Mouse (Mus musculus) gastrocnemius, postnatal 14 days (tissue): Measurements from ENCODE around the gene Prkcb. TPM values are rescaled to one million over a fixed set of nuclear protein-coding genes. Genes with fewer than 3 reads are reported as not detected.

ENCODE experiments used
- DNase-seq: peaks from one replicate; pipeline ENCODE4 v3.0.0; 2021; ENCODE audit warnings: mixed read lengths
- intact Hi-C: fragments of 180-260 bp; cut with DNase I; formaldehyde crosslinking; loops from one replicate; pipeline ENCODE4 v1.15.1; 2025; ENCODE audit warnings: low total_unique reads
- total RNA-seq, 2 experiments: library from RNA; stranded (reverse); gene quantifications; 2 replicates each; pipeline ENCODE4 v1.2.3; 2021

Gene Prkcb
- total RNA-seq, 2 experiments from 2014 or later = 0.91 to 0.98 TPM

DNA sequence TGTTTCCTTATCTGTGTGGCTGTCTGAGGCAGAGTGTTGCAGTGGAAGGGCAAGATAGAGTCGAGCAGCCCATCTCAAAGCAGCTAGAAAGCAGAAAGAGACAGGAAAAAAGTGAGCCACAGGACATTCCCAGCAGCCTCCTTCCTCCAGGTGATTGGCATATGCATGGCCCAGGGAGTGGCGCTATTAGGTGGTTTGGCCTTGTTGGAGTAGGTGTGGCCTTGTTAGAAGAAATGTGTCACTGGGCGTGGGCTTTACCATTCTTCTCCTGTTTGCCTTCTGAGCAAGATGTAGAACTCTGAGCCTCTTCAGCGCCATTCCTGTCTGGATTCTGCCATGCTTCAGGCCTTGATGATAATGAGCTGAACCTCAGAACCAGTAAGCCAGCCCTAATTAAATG, 325.3 kb downstream of the Prkcb start:
- no peak for DNase-seq
- intact Hi-C loops = no loop called here

DNA sequence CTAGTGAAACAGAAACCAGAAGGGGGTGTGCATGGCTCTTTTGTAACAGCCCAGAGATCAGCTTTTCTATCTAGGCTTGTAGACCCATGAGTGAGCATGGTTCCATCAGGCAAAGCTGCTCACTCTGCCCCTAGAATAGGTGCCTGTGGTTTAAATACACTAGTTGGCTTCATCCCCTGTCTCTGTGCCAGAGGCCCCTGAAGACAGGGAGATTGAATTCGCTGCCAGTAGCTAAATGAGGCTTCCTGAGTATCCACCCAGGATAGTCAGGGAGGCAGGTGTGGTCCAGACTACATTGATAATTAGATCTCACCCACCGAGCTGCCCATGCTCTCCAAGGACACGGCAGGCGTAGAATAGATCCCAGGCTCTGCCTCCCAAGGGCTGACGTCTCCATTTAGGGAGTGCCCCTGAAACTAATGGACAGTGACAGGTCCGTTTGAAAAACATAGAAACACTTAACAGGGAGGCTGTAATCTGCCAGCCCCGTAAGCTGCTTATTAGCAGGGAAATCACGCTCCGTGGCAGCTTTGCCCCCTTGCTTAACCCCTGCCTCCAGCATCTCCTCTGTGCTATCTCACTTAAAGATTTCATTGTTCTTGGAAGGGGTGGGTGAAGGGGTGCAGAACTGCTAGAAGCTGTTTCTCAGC, 333.7 kb downstream of the Prkcb start:
- intact Hi-C loops = no loop called here
- DNase-seq = no peak

GRCm38 (mm10) chr7:122623753-122624152, 335.2 kb downstream of the Prkcb start:
- intact Hi-C loops = no loop called here
- DNase-seq = no peak

DNA sequence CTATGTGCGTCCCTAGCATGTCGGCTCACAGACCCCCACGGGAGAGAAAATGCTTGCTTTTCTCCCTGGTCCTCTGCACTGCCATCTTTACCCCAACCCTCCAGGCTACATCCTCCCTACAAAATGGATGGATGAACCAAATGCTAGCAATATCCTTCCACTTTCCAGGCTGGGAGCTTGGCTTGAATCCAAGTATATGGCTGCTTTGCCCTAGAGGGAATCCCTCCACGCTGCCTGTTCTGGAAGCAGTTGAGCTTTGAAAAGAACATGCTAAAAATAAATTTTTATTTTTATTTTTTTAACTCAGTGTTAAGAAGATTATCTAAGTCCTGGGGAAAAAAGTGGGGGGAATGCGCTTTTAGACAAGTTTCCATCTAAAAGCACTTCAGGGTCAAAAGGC, 339.5 kb downstream of the Prkcb start:
- no peak for DNase-seq
- intact Hi-C loops = no loop called here

DNA sequence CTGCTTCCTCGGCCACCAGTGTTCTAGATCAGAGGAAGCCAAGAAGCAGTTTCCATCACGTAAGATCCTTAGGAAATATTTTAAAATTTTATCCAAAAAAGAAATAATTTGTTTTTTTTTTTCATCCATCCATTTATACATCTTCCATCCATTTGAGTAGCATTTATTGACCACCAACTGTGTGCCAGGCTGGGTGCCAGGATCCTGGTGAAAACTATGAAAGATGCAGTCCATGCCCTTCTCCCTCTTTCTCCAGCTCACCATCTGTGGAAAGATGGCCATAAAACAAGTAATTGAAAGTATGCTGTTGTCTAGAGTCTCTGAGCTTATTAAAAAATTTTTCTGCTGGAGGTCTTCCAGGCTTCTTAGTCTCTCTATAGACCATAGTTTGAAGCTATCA, 341.8 kb downstream of the Prkcb start:
- intact Hi-C loops = no loop called here

DNA sequence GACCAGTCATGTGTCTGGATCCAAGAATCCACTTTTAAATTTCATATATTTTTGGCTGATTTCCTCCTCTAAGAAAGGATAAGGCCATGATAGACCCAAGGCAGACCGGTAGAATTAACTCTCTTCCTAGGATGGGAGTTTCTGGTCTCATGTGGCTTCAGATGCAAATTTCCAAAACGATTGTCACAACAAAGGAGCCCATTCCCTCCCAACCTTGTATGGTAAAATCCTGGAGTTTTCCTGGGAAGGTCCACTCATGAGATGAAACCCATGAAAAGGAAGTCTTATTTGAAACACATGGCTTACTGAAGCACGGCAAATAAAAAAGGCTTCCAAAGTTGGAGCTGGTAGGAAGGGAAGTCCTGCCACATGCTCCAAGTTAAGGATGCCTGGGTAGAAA, 342.6 kb downstream of the Prkcb start:
- intact Hi-C loops = no loop called here
- no peak for DNase-seq

More for the DNA sequence above, 341.8 kb downstream of the Prkcb start:
- DNase-seq = no peak

DNA sequence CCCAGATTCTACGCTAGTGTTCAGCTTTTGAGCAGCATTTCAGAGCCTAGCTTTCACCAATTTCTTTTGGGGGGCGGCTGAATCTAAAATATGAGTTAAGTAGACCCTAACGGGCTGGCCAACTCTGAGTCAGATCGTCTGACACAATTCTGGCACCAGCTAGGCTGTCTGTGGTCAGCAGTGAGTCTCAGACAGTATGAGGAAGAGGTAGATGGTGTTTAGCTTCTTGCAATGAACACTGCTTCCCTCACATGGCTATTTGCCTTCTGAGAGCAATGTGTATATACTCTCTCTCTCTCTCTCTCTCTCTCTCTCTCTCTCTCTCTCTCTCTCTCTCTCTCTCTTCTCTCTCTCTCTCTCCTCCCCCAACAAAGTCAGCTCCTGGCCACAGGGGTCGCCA, 344.4 kb downstream of the Prkcb start:
- intact Hi-C loops = no loop called here
- DNase-seq = no peak

GRCm38 (mm10) chr7:122633463-122633862, 344.9 kb downstream of the Prkcb start:
- no peak for DNase-seq
- intact Hi-C loops = no loop called here

- DNase-seq = no peak
- intact Hi-C loops = no loop called here
These were observed 355.1 kb downstream of the Prkcb start for GRCm38 (mm10) chr7:122643676-122644075.

GRCm38 (mm10) chr7:122649306-122649705, 360.8 kb downstream of the Prkcb start:
- intact Hi-C loops = no loop called here
- no peak for DNase-seq

GRCm38 (mm10) chr7:122652523-122652922, 364.0 kb downstream of the Prkcb start:
- DNase-seq = no peak
- intact Hi-C loops = no loop called here

DNA sequence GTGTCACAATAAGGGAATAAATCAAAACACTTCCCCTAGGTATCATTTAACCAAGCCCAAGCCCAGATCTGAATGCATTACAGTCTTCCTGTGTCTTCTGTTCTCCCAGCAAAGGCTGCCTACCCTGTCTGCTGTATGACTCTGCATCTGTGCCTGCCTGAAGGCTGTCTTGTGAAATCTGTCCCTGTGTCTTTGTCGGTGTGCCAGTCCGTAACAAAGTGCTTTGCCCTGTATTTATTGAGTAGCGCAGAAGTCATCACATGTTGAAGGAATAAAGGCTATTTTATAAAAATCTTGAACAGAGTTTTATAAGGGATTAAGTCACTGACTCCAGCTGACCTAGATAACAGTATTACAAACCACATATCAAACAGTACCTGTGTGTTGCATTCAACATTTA, 368.1 kb downstream of the Prkcb start:
- intact Hi-C loops = no loop called here
- no peak for DNase-seq

DNA sequence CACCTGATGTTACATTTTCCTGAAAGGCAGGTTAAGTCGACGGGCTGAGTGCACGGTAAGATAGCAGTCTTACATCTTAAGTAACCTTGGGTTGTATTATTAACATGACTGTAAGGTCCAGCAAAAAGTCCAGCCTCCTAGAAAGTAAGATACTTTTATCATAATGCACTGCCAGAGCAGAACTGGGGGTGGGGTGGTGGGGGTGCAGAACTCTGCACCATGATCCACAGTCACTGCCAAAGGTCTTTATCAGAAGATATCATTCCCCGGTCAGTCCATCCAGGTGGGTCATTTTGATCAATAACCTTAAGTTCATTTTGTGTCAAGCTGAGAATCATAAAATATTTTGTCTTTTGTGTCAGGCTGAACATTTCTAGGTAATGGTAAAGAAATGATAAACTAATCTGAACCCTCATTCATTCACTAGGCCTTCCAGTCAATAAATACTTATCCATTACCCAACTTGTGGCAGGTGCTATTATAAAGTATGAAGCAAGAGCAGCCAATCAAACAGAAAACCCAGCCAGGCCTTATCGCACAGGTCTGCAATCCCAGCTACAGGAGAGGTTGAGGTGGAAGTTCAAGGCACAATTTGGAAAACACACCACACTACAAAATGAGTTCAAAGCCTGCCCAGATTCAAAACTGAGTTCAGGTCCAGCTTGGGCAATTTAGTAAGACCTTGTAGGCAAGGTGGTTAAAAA, 369.0 kb downstream of the Prkcb start:
- DNase-seq = no peak
- intact Hi-C loops = no loop called here

DNA sequence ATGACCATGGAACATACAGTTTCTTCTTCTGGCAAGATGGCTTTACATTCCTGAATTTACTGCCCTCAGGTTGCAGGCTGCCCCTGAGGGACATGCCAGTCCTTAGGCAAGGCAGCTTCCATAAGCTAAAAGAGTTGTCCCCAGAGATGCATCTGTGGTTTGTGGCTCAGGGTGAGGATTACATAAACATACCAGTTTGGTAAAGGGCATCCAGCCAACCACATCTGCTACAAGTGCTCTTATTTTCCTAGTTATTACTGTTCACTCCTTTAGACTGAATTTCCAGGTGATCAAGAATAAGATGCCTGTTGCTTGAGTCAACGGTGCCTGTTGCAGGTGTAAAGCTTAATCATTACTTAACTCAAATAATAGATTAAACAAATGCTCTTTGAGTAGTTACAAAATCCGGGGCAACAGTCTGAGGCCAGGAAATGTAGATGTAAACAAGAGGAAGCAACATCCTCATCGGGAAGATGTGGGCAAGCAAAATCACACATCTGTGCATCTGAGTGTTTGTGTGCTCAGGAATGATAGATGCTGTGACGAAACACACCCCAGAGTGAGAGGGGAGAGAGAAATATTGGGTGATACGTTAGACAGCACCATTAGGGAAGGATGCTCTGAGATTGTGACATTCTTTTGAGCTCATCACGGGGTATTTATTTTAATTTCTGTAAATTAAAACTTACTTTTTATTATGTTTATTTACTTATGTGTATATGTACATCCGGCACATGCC, 376.9 kb downstream of the Prkcb start:
- no peak for DNase-seq
- intact Hi-C loops = no loop called here

DNA sequence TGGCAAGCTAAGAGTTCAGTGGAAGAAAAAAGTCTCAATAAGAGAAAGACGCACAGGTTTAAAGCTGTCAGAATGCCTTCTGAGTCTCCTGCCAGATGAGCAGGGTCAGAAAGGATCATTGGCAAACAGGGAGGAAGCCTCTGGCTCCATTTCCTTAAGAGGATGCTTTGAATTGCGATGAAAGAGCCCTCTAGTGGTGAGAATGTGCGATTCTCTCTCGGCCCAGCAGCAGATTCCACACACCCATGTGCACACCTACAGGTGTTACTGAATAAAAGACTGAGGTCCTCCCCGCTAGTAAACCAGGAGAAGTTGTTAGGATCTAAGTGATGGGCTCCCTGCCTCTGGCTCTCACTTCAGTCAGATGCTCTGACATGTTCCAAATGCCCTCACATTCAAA, 379.4 kb downstream of the Prkcb start:
- DNase-seq = no peak
- intact Hi-C loops = no loop called here

GRCm38 (mm10) chr7:122670442-122670872, 381.9 kb downstream of the Prkcb start, which contains the start of gene Cacng3:
TSS of gene Cacng3 (plus strand) at chr7:122670492.
- no peak for DNase-seq
- intact Hi-C loops = loop anchor here (5.0 to 10.0 kb wide), 2 partner anchors 198 to 234 kb away; no protein-coding TSS in a partner anchor

DNA sequence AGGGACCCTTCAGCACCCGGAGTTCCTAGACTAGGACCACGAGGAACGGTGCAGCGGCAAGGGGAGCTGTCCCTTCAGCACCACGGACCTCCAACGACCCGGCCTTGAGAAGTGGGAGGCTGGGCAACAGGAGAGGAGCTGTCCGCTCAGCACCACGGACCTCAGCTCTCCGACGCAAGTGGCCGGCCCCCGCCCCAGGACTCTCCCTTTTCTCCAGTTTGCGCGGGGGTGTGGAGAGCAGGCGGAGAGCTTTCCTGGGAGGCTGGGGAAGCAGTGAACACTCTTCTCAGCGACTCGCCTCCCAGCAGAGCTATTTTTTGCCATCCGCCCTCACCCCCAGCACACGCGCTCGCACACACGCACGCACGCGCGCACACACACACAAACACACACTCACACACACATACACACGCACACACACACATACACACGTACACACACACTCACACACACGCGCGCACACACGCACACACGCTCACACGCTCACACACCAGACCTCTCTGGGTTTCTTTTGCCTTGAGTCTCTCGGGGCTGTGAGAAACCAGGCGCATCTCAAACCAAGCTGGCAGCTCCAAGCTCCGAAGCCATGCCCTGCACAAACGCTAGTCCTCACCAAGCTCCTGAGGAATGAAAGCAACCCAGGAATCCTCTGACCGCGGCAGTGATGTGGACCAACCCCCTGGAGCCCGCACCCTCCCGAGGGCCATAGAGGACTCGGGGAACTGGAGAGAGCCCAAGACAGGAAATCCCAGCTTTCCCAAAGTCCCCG, 382.5 kb downstream of the Prkcb start:
- peak; percentile 88 for DNase-seq
- intact Hi-C loops = loop anchor here (5.0 to 10.0 kb wide), 2 partner anchors 199 to 234 kb away; no protein-coding TSS in a partner anchor

- intact Hi-C loops = loop anchor here (5.0 to 10.0 kb wide), 2 partner anchors 201 to 232 kb away; no protein-coding TSS in a partner anchor
- no peak for DNase-seq
These were observed 384.4 kb downstream of the Prkcb start for GRCm38 (mm10) chr7:122672981-122673380.

- no peak for DNase-seq
- intact Hi-C loops = loop anchor here (10.0 kb wide), 1 partner anchor 230 kb away; no protein-coding TSS in a partner anchor
These were observed 386.7 kb downstream of the Prkcb start for GRCm38 (mm10) chr7:122675207-122675606.
